Mouse (Mus musculus) ES-E14 (cell line): ENCODE measurements at regions not wholly inside any gene's neighbourhood (a gene's known extent, or its start where the extent isn't known, plus 50 kb on each side); places are given as distances from the start of the nearest gene placed in this dataset.

Source experiments
- DNase-seq: peaks from one replicate; pipeline ENCODE4 v3.0.0-alpha.2; 2013; ENCODE audit warnings: low read depth, low spot score
- H3K27ac ChIP-seq: 2 replicates; pipeline ENCODE4 v1.5.1; 2012; ENCODE audit warnings: low read depth, mild to moderate bottlenecking, low read length, moderate library complexity, mixed read lengths; ENCODE audit not compliant: poor library complexity, insufficient read depth, severe bottlenecking
- H3K36me3 ChIP-seq: 2 replicates; pipeline ENCODE4 v1.6.1; 2012; ENCODE audit warnings: mild to moderate bottlenecking, low read length, moderate library complexity, mixed read lengths; ENCODE audit not compliant: control insufficient read depth, poor library complexity, insufficient read depth, severe bottlenecking
- H3K4me1 ChIP-seq, 2 experiments: fragments of 150-350 bp in 1 of 2; sonication (generic) in 1 of 2; 2 replicates each; pipeline ENCODE4 v1.6.1; 2012; ENCODE audit warnings: low read length in 2 of 2, mild to moderate bottlenecking in 1 of 2, mixed read lengths in 1 of 2; ENCODE audit not compliant: control insufficient read depth in 2 of 2, insufficient read depth in 2 of 2, poor library complexity in 1 of 2
- H3K4me3 ChIP-seq, 2 experiments: fragments of 150-350 bp in 1 of 2; sonication (generic) in 1 of 2; 2 replicates each; pipeline ENCODE4 v1.5.1; 2012; ENCODE audit warnings: low read length in 2 of 2, low read depth in 1 of 2, mild to moderate bottlenecking in 1 of 2, mixed read lengths in 1 of 2; ENCODE audit not compliant: insufficient read depth in 1 of 2, poor library complexity in 1 of 2, severe bottlenecking in 1 of 2
- H3K9ac ChIP-seq: 2 replicates; pipeline ENCODE4 v1.6.1; 2012; ENCODE audit warnings: low read depth, mild to moderate bottlenecking, low read length, mixed read lengths; ENCODE audit not compliant: poor library complexity, insufficient read depth, severe bottlenecking
- H3K9me3 ChIP-seq: fragments of 150-350 bp; sonication (generic); 2 replicates; pipeline ENCODE4 v1.6.1; 2012; ENCODE audit warnings: low read depth, mild to moderate bottlenecking, low read length; ENCODE audit not compliant: control insufficient read depth, insufficient read depth
- CHD2 ChIP-seq: IDR thresholded peaks from 2 replicates; pipeline ENCODE4 v1.6.1; 2014; ENCODE audit warnings: mild to moderate bottlenecking, low read depth, low read length, inconsistent platforms
- HCFC1 ChIP-seq: IDR thresholded peaks from 2 replicates; pipeline ENCODE4 v1.6.1; 2012; ENCODE audit warnings: low read length, inconsistent platforms, borderline replicate concordance; ENCODE audit not compliant: insufficient read depth
- MAFK ChIP-seq: IDR thresholded peaks from 2 replicates; pipeline ENCODE4 v1.6.1; 2014; ENCODE audit warnings: mild to moderate bottlenecking, low read depth, low read length, inconsistent platforms; ENCODE audit not compliant: insufficient read depth
- ZC3H11A ChIP-seq: IDR thresholded peaks from 2 replicates; pipeline ENCODE4 v1.6.1; 2012; ENCODE audit warnings: low read depth, mild to moderate bottlenecking, inconsistent platforms, low read length, borderline replicate concordance
- ZNF384 ChIP-seq: IDR thresholded peaks from 2 replicates; pipeline ENCODE4 v1.6.1; 2012; ENCODE audit warnings: low read depth, low read length, inconsistent platforms
- in situ Hi-C, 2 experiments: fragments of 600-800 bp; cut with MboI; formaldehyde crosslinking; loops; one replicate each; pipeline ENCODE4 v1.15.1; 2025; ENCODE audit warnings: low sequenced_read_pairs in 2 of 2, inconsistent platforms in 1 of 2; ENCODE audit not compliant: unreplicated experiment in 2 of 2

GRCm38 (mm10) chr16:39229501-39229900 is 337.0 kb downstream of the Igsf11 start:
- DNase-seq, result no peak
- Histone ChIP-seq H3K4me1 (no peaks in the 10 kb centered on the region), H3K36me3 (no peaks in the 10 kb centered on the region), H3K27ac (no peak overlapping the region), H3K4me3 (no peak overlapping the region), H3K9me3 (no peaks in the 10 kb centered on the region), H3K9ac (no peak overlapping the region)
- TF ChIP-seq ZC3H11A, result no peak
- no peak for TF ChIP-seq CHD2
- no peak for TF ChIP-seq ZNF384
- TF ChIP-seq HCFC1, result no peak
- no peak for TF ChIP-seq MAFK
- in situ Hi-C loops, result no loop called here

GRCm38 (mm10) chr16:39230439-39230838 is 338.0 kb downstream of the Igsf11 start:
- in situ Hi-C loops, result no loop called here
- H3K9me3 ChIP-seq, result no peaks in the 10 kb centered on the region
- no peaks in the 10 kb centered on the region for H3K4me1 ChIP-seq
- H3K27ac ChIP-seq, result no peak overlapping the region
- H3K4me3 ChIP-seq, result no peak overlapping the region
- DNase-seq, result no peak
- H3K9ac ChIP-seq, result no peak overlapping the region
- TF ChIP-seq MAFK (no peak), CHD2 (no peak), ZC3H11A (no peak), HCFC1 (no peak), ZNF384 (no peak)
- no peaks in the 10 kb centered on the region for H3K36me3 ChIP-seq

- Histone ChIP-seq H3K27ac (no peak overlapping the region), H3K4me3 (no peak overlapping the region), H3K36me3 (no peaks in the 10 kb centered on the region), H3K9me3 (no peaks in the 10 kb centered on the region), H3K4me1 (no peaks in the 10 kb centered on the region), H3K9ac (no peak overlapping the region)
- TF ChIP-seq CHD2 (no peak), ZC3H11A (no peak), HCFC1 (no peak), MAFK (no peak), ZNF384 (no peak)
- no peak for DNase-seq
- in situ Hi-C loops, result no loop called here
These were observed 341.8 kb downstream of the Igsf11 start for GRCm38 (mm10) chr16:39234290-39234689.

GRCm38 (mm10) chr16:39273490-39273889 is 381.0 kb downstream of the Igsf11 start:
- Histone ChIP-seq H3K4me3 (no peak overlapping the region), H3K9ac (no peak overlapping the region), H3K27ac (no peak overlapping the region), H3K9me3 (no peaks in the 10 kb centered on the region), H3K36me3 (no peaks in the 10 kb centered on the region), H3K4me1 (no peaks in the 10 kb centered on the region)
- in situ Hi-C loops, result no loop called here
- TF ChIP-seq HCFC1 (no peak), MAFK (no peak), ZNF384 (no peak), CHD2 (no peak), ZC3H11A (no peak)
- no peak for DNase-seq

GRCm38 (mm10) chr16:39284484-39284883 is 392.0 kb downstream of the Igsf11 start:
- H3K9ac ChIP-seq, result no peak overlapping the region
- in situ Hi-C loops, result no loop called here
- no peak for DNase-seq
- no peak overlapping the region for H3K4me3 ChIP-seq
- TF ChIP-seq CHD2, result no peak
- no peak for TF ChIP-seq ZNF384
- TF ChIP-seq MAFK, result no peak
- no peak for TF ChIP-seq HCFC1
- H3K9me3 ChIP-seq, result no peaks in the 10 kb centered on the region
- no peak overlapping the region for H3K27ac ChIP-seq
- H3K4me1 ChIP-seq, result no peaks in the 10 kb centered on the region
- H3K36me3 ChIP-seq, result no peaks in the 10 kb centered on the region
